14 mouse cellular contexts compared by ENCODE assay signal in genomic region chr4:126850019-126850777, GRCm38 (mm10).
DNase-seq lines count a peak whose midpoint lies in the region; ATAC-seq and TF ChIP-seq lines count a peak whose summit lies in the region.
"Had no signal": no experiment of that assay in that cellular context is flagged by ENCODE, and none has a peak within 500 bp of the region (broad histone marks: within the 10 kb centered on the region; RNA-seq: fewer than 3 reads in every experiment).

No protein-coding gene starts in this region.

- H3K27ac ChIP-seq in heart, embryonic 15.5 days: peak overlapping the region; percentile 74
- peak overlapping the region; percentile 44 for H3K27ac ChIP-seq in spleen, adult 2 months (ENCODE audit: insufficient read depth, low read length)
- peak overlapping the region; percentile 30 for H3K27ac ChIP-seq in bone marrow macrophage, adult 2 months (ENCODE audit: insufficient read depth, low read depth, low read length)
- H3K27ac ChIP-seq: layer of hippocampus, adult 2 months had no signal

- ATAC-seq in heart, embryonic 15.5 days (replicated peaks; ENCODE audit: insufficient number of reproducible peaks, insufficient read depth, low FRiP score, low read depth): 0 out of 2 replicates have a peak, but pooled peaks have one; percentile 19

- no peak for TF ChIP-seq CTCF in spleen, adult 2 months (IDR thresholded peaks at IDR 0.05; ENCODE audit: extremely low read depth, insufficient read depth, insufficient read length, insufficient replicate concordance)
- TF ChIP-seq CTCF in bone marrow macrophage, adult 2 months (IDR thresholded peaks at IDR 0.05; ENCODE audit: low read depth, low read length): no peak

- H3K9me3 ChIP-seq in heart, embryonic 15.5 days (replicated peaks): no peaks in the 10 kb centered on the region

- WGBS in heart, embryonic 15.5 days: 45% methylated on average over 7 of the region's 7 CpGs
- WGBS in spleen, adult 2 months: 91% methylated on average over 7 of the region's 7 CpGs

- no peak for DNase-seq in heart, adult 11 months
- no peak for DNase-seq in spleen, adult 2 months (ENCODE audit: low read depth in 1 of 2, low spot score in 2 of 2)
- DNase-seq in spleen, adult 12 weeks (ENCODE audit: low spot score): no peak
- DNase-seq in thymus, postnatal 0 days (ENCODE audit: low spot score): peak; percentile 24
- DNase-seq in urinary bladder, postnatal 10 days (ENCODE audit: low spot score): no peak
- no peak for DNase-seq in layer of hippocampus, adult 9-11 months
- DNase-seq: cerebellum, adult 9-11 months; liver; lung, postnatal 4 days; retina, postnatal 1 day had no signal

- peaks cover 18% of the 10 kb centered on the region; the same call in 1 of the 2 replicates for H3K36me3 ChIP-seq in heart, embryonic 15.5 days
- peaks cover 29% of the 10 kb centered on the region for H3K36me3 ChIP-seq in spleen, adult 2 months (ENCODE audit: control insufficient read depth, insufficient read depth, low read length)

- H3K4me3 ChIP-seq in heart, embryonic 15.5 days: no peak overlapping the region
- H3K4me3 ChIP-seq in spleen, adult 2 months (ENCODE audit: extremely low read depth, insufficient read depth, insufficient read length): no peak overlapping the region
- no peak overlapping the region for H3K4me3 ChIP-seq in bone marrow macrophage, adult 2 months (ENCODE audit: insufficient read depth, low read length)
- H3K4me3 ChIP-seq: layer of hippocampus, adult 2 months; myocyte had no signal

- H3K9ac ChIP-seq in heart, embryonic 15.5 days: no peak overlapping the region

- H3K4me2 ChIP-seq in heart, embryonic 15.5 days: no peak overlapping the region

- no peak for TF ChIP-seq POLR2A in spleen, adult 2 months (IDR thresholded peaks at IDR 0.05; ENCODE audit: low read depth, low read length)
- TF ChIP-seq POLR2A in bone marrow macrophage, adult 2 months (IDR thresholded peaks at IDR 0.05; ENCODE audit: borderline replicate concordance, low read depth, low read length): no peak

- peaks cover 10% of the 10 kb centered on the region for H3K4me1 ChIP-seq in heart, embryonic 15.5 days (replicated peaks)
- no peaks in the 10 kb centered on the region for H3K4me1 ChIP-seq in spleen, adult 2 months (ENCODE audit: control insufficient read depth, insufficient read depth, insufficient read length)
- H3K4me1 ChIP-seq in bone marrow macrophage, adult 2 months (ENCODE audit: control insufficient read depth, insufficient read depth, low read length): peaks cover 18% of the 10 kb centered on the region

- H3K27me3 ChIP-seq in heart, embryonic 15.5 days: no peaks in the 10 kb centered on the region
- H3K27me3 ChIP-seq in spleen, adult 2 months (ENCODE audit: control insufficient read depth, insufficient read depth, low read length): no peaks in the 10 kb centered on the region
